Mouse (Mus musculus): Measurements from ENCODE around the gene Mknk1.

The Mknk1 gene

DNA sequence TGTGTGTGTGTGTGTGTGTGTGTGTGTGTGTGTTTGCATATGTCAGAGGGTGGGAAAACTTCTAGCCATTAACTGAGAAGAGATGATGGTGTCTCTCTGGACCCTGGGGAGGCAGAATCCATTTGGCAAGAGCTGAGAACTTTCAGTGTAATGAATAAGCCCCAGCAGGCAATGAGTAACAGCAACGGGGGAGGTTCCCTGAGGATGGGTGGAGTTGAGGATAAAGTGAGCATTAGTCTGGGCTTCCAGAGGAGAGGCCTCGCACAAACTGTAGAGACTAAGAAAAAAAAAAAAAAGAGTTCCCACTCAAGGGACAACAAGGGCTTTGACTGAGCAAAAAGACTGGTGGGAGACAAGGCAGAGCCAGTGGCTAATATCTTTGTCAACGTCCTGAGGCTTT lies 55.3 kb downstream of the Mknk1 start:
- no peak for DNase-seq (ENCODE audit: low read depth)

- DNase-seq (ENCODE audit: low read depth) = no peak
Measured at GRCm38 (mm10) chr4:115897901-115898631, 59.1 kb downstream of the Mknk1 start.

DNA sequence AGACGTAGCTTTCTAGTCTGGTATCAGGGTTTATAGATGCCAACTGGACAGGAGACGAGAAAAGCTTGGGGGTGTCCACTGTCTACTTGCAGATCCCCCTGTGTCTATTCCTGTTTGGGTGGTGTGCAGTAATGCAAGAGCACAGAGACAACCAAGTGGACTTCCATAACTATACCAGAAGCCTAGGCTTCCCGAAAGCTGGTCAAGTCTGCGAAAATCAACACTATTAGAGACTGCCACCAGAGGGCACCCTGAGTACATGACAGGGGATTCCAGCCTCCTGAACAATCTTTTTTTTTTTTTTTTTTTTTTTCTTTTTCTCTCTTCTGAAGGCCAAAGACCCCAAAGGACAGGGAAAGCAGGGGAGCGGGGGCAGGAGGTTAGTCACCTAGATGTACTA lies 63.8 kb downstream of the Mknk1 start:
- DNase-seq (ENCODE audit: low read depth) = peak; percentile 81

GRCm38 (mm10) chr4:115904375-115904774 lies 65.4 kb downstream of the Mknk1 start:
- DNase-seq (ENCODE audit: low read depth) = no peak

DNA sequence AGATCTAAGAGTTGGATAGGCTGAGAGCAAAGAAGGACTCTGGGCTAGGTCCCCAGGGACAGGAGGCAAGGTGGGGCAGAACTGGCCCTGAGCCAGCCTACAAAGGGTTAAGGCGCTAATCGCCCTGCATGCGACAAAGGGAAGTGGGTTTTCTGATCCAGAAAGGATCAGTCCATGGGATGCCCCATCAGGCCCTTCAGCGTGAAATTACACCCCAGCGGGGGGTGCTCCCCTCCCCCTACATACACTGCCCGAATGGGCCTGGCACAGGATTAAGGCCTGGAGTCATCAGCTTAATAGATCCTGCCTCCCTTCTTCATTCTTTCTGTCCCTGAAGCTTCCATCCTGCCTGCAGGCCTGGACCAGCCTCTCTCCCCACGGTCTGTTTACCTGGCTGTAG lies 66.7 kb downstream of the Mknk1 start:
- DNase-seq (ENCODE audit: low read depth) = no peak

- DNase-seq (ENCODE audit: low read depth) = no peak
Measured at GRCm38 (mm10) chr4:115906791-115907190, 67.8 kb downstream of the Mknk1 start.

DNA sequence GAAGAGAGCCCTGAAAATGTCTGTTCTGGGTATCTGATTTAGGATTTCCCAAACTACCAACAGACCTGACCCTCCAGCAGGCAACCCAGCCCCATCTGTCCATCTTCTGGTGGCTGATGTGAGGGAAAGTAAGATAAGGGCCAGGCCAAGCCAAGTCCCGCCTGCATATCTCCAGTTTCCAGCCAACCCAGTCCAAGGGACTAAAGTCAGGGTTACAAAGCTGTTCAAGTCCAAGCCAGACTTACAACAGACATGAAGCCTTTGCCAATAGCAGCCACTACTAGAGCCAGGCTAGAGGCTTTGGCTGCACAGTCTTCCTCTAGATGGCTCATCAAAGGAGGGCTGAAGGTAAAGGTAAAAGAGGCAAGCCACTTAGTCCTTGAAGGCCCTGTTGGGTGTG lies 69.0 kb downstream of the Mknk1 start:
- no peak for DNase-seq (ENCODE audit: low read depth)

DNA sequence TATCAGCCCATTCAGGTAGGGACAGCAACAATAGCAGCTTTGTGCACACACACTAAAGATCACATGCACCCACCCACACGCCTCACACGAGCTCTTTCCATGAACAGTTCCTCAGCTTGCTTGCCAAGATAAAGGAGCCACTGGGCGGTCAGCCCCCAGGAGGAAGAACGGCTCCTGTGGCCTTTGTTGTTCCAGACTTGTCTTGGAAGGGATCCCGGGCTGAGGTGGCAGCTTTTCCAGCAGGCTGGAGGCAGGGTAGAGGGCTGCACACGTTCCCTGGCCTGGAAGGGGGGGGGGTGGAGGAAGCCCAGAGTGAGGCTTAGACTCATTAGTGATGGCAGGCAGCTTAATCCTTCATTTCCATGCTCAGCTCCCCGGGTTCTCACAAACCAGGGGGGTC lies 69.6 kb downstream of the Mknk1 start:
- no peak for DNase-seq (ENCODE audit: low read depth)

- no peak for DNase-seq (ENCODE audit: low read depth)
Measured at GRCm38 (mm10) chr4:115911586-115911985, 72.6 kb downstream of the Mknk1 start.

DNA sequence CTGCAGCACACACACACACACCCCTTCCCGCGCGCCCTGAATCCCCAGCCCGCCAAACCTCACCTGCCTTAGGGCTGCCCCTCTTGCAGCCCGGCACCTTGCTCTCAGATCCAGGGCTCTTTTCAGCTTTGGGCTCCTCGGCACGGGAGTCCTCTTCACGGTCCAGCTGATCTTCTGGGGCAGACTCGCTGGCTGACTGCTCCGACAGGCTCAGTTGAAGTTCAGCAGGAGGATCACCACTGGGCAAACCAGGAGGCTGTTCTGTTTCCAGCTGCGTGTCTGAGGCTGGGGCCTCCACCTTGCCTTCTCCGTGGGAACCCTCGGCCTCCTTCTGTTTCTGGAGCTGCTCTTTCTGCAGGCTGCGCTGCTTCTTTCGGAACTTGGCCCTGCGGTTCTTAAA lies 80.9 kb downstream of the Mknk1 start:
- DNase-seq (ENCODE audit: low read depth) = no peak

- DNase-seq (ENCODE audit: low read depth) = no peak
Measured at GRCm38 (mm10) chr4:115922688-115923087, 83.7 kb downstream of the Mknk1 start.

- no peak for DNase-seq (ENCODE audit: low read depth)
Measured at GRCm38 (mm10) chr4:115923262-115923880, 84.4 kb downstream of the Mknk1 start.

DNA sequence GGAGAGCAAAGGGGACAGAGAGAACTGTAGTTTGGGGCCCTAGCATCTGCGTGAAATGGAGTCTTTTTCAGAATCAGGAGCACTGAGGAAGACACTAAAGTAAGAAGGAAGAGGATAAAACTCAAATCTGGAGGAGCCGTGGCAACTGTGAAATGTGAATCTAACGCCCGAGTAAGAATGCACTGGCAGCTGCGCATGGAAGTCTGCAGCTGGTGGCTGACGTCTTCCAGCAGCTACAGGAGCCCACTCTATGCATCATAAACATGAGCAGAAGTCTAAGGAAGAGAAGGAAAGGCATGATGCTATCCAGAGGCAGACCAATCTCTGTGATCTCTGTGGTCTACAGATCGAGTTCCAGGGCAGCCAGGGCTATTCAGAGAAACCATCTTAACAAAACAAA lies 88.6 kb downstream of the Mknk1 start:
- DNase-seq (ENCODE audit: low read depth) = no peak

Measured in induced T-regulatory cell, adult 2 months (primary cell).